Mouse (Mus musculus): ENCODE results near the gene Zcchc7. TPM values are rescaled to one million over a fixed set of nuclear protein-coding genes. Genes with fewer than 3 reads are reported as not detected.

The Zcchc7 gene
- polyA plus RNA-seq, 1 experiment from 2014 or later = 36.4 TPM

GRCm38 (mm10) chr4:44947464-44947863, 191.8 kb downstream of the Zcchc7 start:
- Histone ChIP-seq H3K4me1 (replicated peaks; ENCODE audit: control insufficient read depth, insufficient read depth) (no peaks in the 10 kb centered on the region), H3K4me2 (replicated peaks; ENCODE audit: low read depth) (no peak overlapping the region), H3K9ac (ENCODE audit: low read length) (no peak overlapping the region), H3K27me3 (ENCODE audit: control insufficient read depth, insufficient read depth, low read length) (no peaks in the 10 kb centered on the region), H3K4me3 (ENCODE audit: low read depth, low read length) (no peak overlapping the region), H3K36me3 (ENCODE audit: control insufficient read depth, insufficient read depth, low read length) (no peaks in the 10 kb centered on the region), H3K9me3 (ENCODE audit: control insufficient read depth, low read length) (no peaks in the 10 kb centered on the region), H3K27ac (replicated peaks) (no peak overlapping the region)
- TF ChIP-seq EP300 (optimal IDR thresholded peaks at IDR 0.05) (no peak), CTCF (IDR thresholded peaks at IDR 0.05; ENCODE audit: low read depth) (no peak)
- DNase-seq (ENCODE audit: low spot score) (no peak), ATAC-seq (ENCODE audit: low FRiP score, low TSS enrichment) (no peak)
- 85% methylated on average over 5 of the region's 5 CpGs for WGBS

DNA sequence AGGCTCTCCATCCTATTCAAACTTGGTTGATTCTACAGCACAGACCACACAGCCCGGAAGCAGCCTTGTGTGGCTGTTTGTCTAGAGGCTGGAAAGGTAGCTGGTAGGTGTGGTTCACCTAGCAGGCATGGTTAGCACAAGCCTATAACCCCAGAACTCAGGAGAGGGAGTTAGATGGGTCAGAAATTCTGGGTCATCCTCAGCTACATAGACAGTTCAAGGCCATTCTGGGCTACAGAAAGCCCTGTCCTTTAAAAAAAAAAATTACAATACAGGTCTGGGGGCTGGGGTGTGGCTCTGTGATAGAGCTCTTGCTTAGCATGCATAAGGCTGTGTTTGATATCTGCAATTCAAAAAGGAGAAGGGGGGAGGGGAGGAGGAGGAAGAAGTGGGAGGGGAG, 192.6 kb downstream of the Zcchc7 start:
- Histone ChIP-seq H3K9ac (ENCODE audit: low read length) (no peak overlapping the region), H3K4me3 (ENCODE audit: low read depth, low read length) (no peak overlapping the region), H3K36me3 (ENCODE audit: control insufficient read depth, insufficient read depth, low read length) (no peaks in the 10 kb centered on the region), H3K4me2 (replicated peaks; ENCODE audit: low read depth) (no peak overlapping the region), H3K27me3 (ENCODE audit: control insufficient read depth, insufficient read depth, low read length) (no peaks in the 10 kb centered on the region), H3K4me1 (replicated peaks; ENCODE audit: control insufficient read depth, insufficient read depth) (no peaks in the 10 kb centered on the region), H3K9me3 (ENCODE audit: control insufficient read depth, low read length) (no peaks in the 10 kb centered on the region), H3K27ac (replicated peaks) (no peak overlapping the region)
- DNase-seq (ENCODE audit: low spot score) = no peak
- 46% methylated on average over 1 of the region's 1 CpGs for WGBS
- TF ChIP-seq EP300 (optimal IDR thresholded peaks at IDR 0.05) (no peak), CTCF (IDR thresholded peaks at IDR 0.05; ENCODE audit: low read depth) (no peak)
- ATAC-seq (ENCODE audit: low FRiP score, low TSS enrichment) = no peak

DNA sequence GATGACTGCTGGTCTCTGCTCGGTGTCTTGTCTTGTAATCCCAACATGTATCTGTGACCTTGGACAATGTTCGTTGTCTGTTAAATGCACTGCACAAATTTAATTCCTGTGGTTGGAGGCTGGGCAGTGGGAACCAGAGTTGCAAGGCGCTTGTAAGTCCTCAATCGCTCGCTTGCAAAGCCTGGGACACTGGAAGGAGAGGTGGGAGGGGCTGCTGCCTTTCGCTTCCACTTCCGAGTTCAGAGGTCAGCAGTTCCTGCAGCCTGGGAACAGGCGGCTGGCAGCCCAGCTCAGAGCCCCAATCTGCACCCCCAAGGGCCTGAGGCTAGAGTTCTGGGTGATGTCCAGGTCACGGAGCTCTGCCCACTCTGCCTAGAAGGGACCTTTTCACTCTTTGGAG, 197.4 kb downstream of the Zcchc7 start:
- no peaks in the 10 kb centered on the region for H3K36me3 ChIP-seq (ENCODE audit: control insufficient read depth, insufficient read depth, low read length)
- no peak for ATAC-seq (ENCODE audit: low FRiP score, low TSS enrichment)
- TF ChIP-seq CTCF (IDR thresholded peaks at IDR 0.05; ENCODE audit: low read depth) (no peak), EP300 (optimal IDR thresholded peaks at IDR 0.05) (no peak)
- no peaks in the 10 kb centered on the region for H3K4me1 ChIP-seq (replicated peaks; ENCODE audit: control insufficient read depth, insufficient read depth)
- no peak overlapping the region for H3K4me2 ChIP-seq (replicated peaks; ENCODE audit: low read depth)
- H3K27me3 ChIP-seq (ENCODE audit: control insufficient read depth, insufficient read depth, low read length) = no peaks in the 10 kb centered on the region
- no peak for DNase-seq (ENCODE audit: low spot score)
- H3K9me3 ChIP-seq (ENCODE audit: control insufficient read depth, low read length) = no peaks in the 10 kb centered on the region
- WGBS = 74% methylated on average over 9 of the region's 9 CpGs
- H3K9ac ChIP-seq (ENCODE audit: low read length) = no peak overlapping the region
- H3K4me3 ChIP-seq (ENCODE audit: low read depth, low read length) = no peak overlapping the region
- no peak overlapping the region for H3K27ac ChIP-seq (replicated peaks)

DNA sequence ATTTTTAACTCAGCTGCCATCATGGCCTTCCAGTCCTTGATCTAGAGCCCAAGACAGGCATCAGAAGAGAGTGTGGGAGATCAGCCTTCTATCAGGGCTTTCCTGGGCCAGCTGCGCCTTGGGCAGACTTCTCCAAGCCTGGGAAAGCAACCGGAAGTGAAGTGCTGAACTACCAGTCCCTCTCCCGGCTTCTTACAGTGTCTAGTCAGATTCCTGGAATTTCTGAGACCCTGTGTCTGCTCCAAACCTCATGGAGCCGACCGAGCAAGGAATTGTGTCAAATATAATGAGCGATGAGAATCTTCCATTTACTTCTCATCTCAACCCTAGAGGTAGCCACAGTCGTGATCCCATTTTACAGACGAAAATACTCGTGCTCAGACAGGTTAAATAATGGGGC, 203.1 kb downstream of the Zcchc7 start:
- H3K9me3 ChIP-seq (ENCODE audit: control insufficient read depth, low read length) = no peaks in the 10 kb centered on the region
- ATAC-seq (ENCODE audit: low FRiP score, low TSS enrichment) (no peak), DNase-seq (ENCODE audit: low spot score) (no peak)
- no peaks in the 10 kb centered on the region for H3K4me1 ChIP-seq (replicated peaks; ENCODE audit: control insufficient read depth, insufficient read depth)
- no peak overlapping the region for H3K4me2 ChIP-seq (replicated peaks; ENCODE audit: low read depth)
- no peaks in the 10 kb centered on the region for H3K36me3 ChIP-seq (ENCODE audit: control insufficient read depth, insufficient read depth, low read length)
- no peak for TF ChIP-seq EP300 (optimal IDR thresholded peaks at IDR 0.05)
- TF ChIP-seq CTCF (IDR thresholded peaks at IDR 0.05; ENCODE audit: low read depth) = no peak
- H3K27me3 ChIP-seq (ENCODE audit: control insufficient read depth, insufficient read depth, low read length) = no peaks in the 10 kb centered on the region
- no peak overlapping the region for H3K9ac ChIP-seq (ENCODE audit: low read length)
- H3K4me3 ChIP-seq (ENCODE audit: low read depth, low read length) = no peak overlapping the region
- 80% methylated on average over 9 of the region's 9 CpGs for WGBS
- no peak overlapping the region for H3K27ac ChIP-seq (replicated peaks)

DNA sequence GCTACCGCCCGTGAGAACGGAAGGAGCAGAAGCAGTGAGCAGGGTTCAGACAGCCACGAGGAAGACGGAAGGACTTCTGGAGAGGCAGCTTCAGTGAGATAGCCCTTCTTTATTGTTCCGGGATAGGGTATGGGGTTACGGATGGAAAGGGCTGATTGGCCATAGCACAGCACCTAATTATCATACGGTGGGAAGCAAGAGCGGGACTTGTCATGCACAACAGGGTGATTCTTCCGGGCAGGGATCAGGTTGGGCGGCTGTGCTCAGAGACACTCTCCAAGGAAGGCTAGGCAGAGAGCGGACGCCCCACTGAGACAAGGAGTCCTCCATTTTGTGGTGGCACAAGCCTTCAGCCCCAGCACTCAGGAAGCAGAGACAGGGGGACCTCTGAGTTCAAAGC, 203.5 kb downstream of the Zcchc7 start:
- 93% methylated on average over 13 of the region's 13 CpGs for WGBS
- TF ChIP-seq EP300 (optimal IDR thresholded peaks at IDR 0.05) (no peak), CTCF (IDR thresholded peaks at IDR 0.05; ENCODE audit: low read depth) (no peak)
- Histone ChIP-seq H3K36me3 (ENCODE audit: control insufficient read depth, insufficient read depth, low read length) (no peaks in the 10 kb centered on the region), H3K27me3 (ENCODE audit: control insufficient read depth, insufficient read depth, low read length) (no peaks in the 10 kb centered on the region), H3K4me1 (replicated peaks; ENCODE audit: control insufficient read depth, insufficient read depth) (no peaks in the 10 kb centered on the region), H3K27ac (replicated peaks) (no peak overlapping the region), H3K9ac (ENCODE audit: low read length) (no peak overlapping the region), H3K4me2 (replicated peaks; ENCODE audit: low read depth) (no peak overlapping the region), H3K9me3 (ENCODE audit: control insufficient read depth, low read length) (no peaks in the 10 kb centered on the region), H3K4me3 (ENCODE audit: low read depth, low read length) (no peak overlapping the region)
- ATAC-seq (ENCODE audit: low FRiP score, low TSS enrichment) (no peak), DNase-seq (ENCODE audit: low spot score) (no peak)

DNA sequence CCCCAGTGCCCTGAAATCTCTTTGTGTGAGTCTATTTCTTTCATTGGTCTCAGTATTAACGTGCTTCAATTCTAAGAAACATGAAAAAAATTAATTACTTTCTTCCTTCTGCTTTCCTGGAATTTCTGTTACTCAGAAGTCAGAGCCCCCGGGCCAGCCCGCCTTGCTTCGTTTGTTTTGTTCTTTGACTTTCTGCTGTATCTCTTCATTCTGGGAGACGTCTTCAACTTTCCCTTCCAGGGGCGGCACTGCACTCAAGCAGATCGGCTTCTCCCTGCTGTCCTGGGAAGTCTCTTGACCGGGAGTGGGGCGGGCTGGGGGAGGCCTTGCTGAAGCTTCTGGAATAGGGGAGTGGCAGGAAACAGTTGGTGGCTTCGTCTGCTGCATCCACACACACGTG, 207.5 kb downstream of the Zcchc7 start:
- H3K27me3 ChIP-seq (ENCODE audit: control insufficient read depth, insufficient read depth, low read length) = no peaks in the 10 kb centered on the region
- no peaks in the 10 kb centered on the region for H3K36me3 ChIP-seq (ENCODE audit: control insufficient read depth, insufficient read depth, low read length)
- WGBS = 55% methylated on average over 11 of the region's 11 CpGs
- H3K4me1 ChIP-seq (replicated peaks; ENCODE audit: control insufficient read depth, insufficient read depth) = no peaks in the 10 kb centered on the region
- H3K4me3 ChIP-seq (ENCODE audit: low read depth, low read length) = no peak overlapping the region
- ATAC-seq (ENCODE audit: low FRiP score, low TSS enrichment) (no peak), DNase-seq (ENCODE audit: low spot score) (no peak)
- H3K4me2 ChIP-seq (replicated peaks; ENCODE audit: low read depth) = no peak overlapping the region
- TF ChIP-seq CTCF (IDR thresholded peaks at IDR 0.05; ENCODE audit: low read depth) (no peak), EP300 (optimal IDR thresholded peaks at IDR 0.05) (no peak)
- no peaks in the 10 kb centered on the region for H3K9me3 ChIP-seq (ENCODE audit: control insufficient read depth, low read length)
- no peak overlapping the region for H3K9ac ChIP-seq (ENCODE audit: low read length)
- no peak overlapping the region for H3K27ac ChIP-seq (replicated peaks)

All from stomach, postnatal 0 days (tissue).